9 mouse cellular contexts compared by ENCODE assay signal in the genomic region with DNA sequence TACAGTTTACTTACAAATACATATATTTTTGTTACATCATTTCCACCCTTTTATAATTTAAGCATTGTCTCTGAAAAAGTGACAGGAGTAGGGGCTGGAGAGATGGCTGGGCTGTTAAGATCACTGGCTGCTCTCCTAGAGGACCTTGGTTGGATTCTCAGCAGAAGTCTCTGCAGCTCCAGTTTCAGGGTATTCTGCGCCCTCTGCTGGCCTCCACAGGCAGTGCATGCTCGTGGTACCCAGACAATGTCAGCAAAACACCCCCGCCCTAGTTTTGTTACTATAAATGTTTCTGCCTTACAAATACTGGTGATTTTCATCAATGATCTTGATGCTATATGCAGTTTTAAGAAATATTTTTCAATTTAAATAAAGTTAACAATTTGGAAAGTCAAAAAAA.
DNase-seq lines count a peak whose midpoint lies in the region; ATAC-seq and TF ChIP-seq lines count a peak whose summit lies in the region.
"Had no signal": no experiment of that assay in that cellular context is flagged by ENCODE, and none has a peak within 500 bp of the region (broad histone marks: within the 10 kb centered on the region; RNA-seq: fewer than 3 reads in every experiment).

No protein-coding gene starts in this region.

- H3K4me3 ChIP-seq in layer of hippocampus, adult 2 months, result no peak overlapping the region
- H3K4me3 ChIP-seq in ES-Bruce4 (ENCODE audit: low read depth, low read length), result no peak overlapping the region
- no peak overlapping the region for H3K4me3 ChIP-seq in lung, postnatal 0 days (ENCODE audit: low read depth, low read length)
- H3K4me3 ChIP-seq in intestine, embryonic 16.5 days (ENCODE audit: low read length), result no peak overlapping the region
- H3K4me3 ChIP-seq: embryonic facial prominence, embryonic 15.5 days; limb, embryonic 12.5 days had no signal

- no peaks in the 10 kb centered on the region for H3K36me3 ChIP-seq in ES-Bruce4 (ENCODE audit: control insufficient read depth, insufficient read depth, low read length, poor library complexity, severe bottlenecking)
- H3K36me3 ChIP-seq in lung, postnatal 0 days (ENCODE audit: insufficient read depth, low read length), result no peaks in the 10 kb centered on the region
- H3K36me3 ChIP-seq in intestine, embryonic 16.5 days (ENCODE audit: control insufficient read depth, insufficient read depth, low read length), result no peaks in the 10 kb centered on the region
- H3K36me3 ChIP-seq: embryonic facial prominence, embryonic 15.5 days; limb, embryonic 12.5 days had no signal

- H3K4me2 ChIP-seq in lung, postnatal 0 days (replicated peaks; ENCODE audit: low read depth, low read length), result no peak overlapping the region
- H3K4me2 ChIP-seq in intestine, embryonic 16.5 days (ENCODE audit: low read depth, low read length), result no peak overlapping the region
- H3K4me2 ChIP-seq: embryonic facial prominence, embryonic 15.5 days; limb, embryonic 12.5 days had no signal

- WGBS in lung, postnatal 0 days, result 33% methylated on average over 3 of the region's 3 CpGs
- 47% methylated on average over 3 of the region's 3 CpGs for WGBS in intestine, embryonic 16.5 days

- TF ChIP-seq CTCF in layer of hippocampus, adult 2 months (conservative IDR thresholded peaks at IDR 0.05), result peak; percentile 66
- peak; percentile 79 for TF ChIP-seq CTCF in ES-Bruce4 (IDR thresholded peaks at IDR 0.05; ENCODE audit: low read depth, low read length)
- peak; percentile 65 for TF ChIP-seq CTCF in lung, postnatal 0 days (IDR thresholded peaks at IDR 0.05)

- no peak for TF ChIP-seq EP300 in ES-Bruce4 (IDR thresholded peaks at IDR 0.05; ENCODE audit: insufficient read depth, low read depth, low read length)
- no peak for TF ChIP-seq EP300 in lung, postnatal 0 days (IDR thresholded peaks at IDR 0.05)

- H3K9me3 ChIP-seq in ES-Bruce4 (replicated peaks; ENCODE audit: control insufficient read depth, insufficient read depth, low read length, poor library complexity, severe bottlenecking), result no peaks in the 10 kb centered on the region
- no peaks in the 10 kb centered on the region for H3K9me3 ChIP-seq in lung, postnatal 0 days (ENCODE audit: low read length)
- H3K9me3 ChIP-seq in intestine, embryonic 16.5 days (ENCODE audit: control insufficient read depth, low read length), result no peaks in the 10 kb centered on the region
- H3K9me3 ChIP-seq: embryonic facial prominence, embryonic 15.5 days had no signal

- ATAC-seq in lung, postnatal 0 days, result no peak
- ATAC-seq in intestine, embryonic 16.5 days, result no peak

- no peaks in the 10 kb centered on the region for H3K4me1 ChIP-seq in ES-Bruce4 (ENCODE audit: control insufficient read depth, insufficient read depth, low read length)
- H3K4me1 ChIP-seq in lung, postnatal 0 days (ENCODE audit: insufficient read depth, low read depth, low read length), result no peaks in the 10 kb centered on the region
- H3K4me1 ChIP-seq in intestine, embryonic 16.5 days (ENCODE audit: control insufficient read depth, insufficient read depth, low read length), result no peaks in the 10 kb centered on the region
- H3K4me1 ChIP-seq: limb, embryonic 12.5 days had no signal

- H3K27ac ChIP-seq in layer of hippocampus, adult 2 months, result no peak overlapping the region
- no peak overlapping the region for H3K27ac ChIP-seq in ES-Bruce4 (ENCODE audit: insufficient read depth, low read length)
- no peak overlapping the region for H3K27ac ChIP-seq in lung, postnatal 0 days (ENCODE audit: low read length)
- H3K27ac ChIP-seq in intestine, embryonic 16.5 days (ENCODE audit: low read length), result no peak overlapping the region
- H3K27ac ChIP-seq: limb, embryonic 12.5 days had no signal

- no peak overlapping the region for H3K9ac ChIP-seq in ES-Bruce4 (ENCODE audit: low read depth, poor library complexity, severe bottlenecking)
- H3K9ac ChIP-seq in lung, postnatal 0 days (replicated peaks; ENCODE audit: low read depth), result no peak overlapping the region
- H3K9ac ChIP-seq in intestine, embryonic 16.5 days (ENCODE audit: low read depth, low read length), result no peak overlapping the region
- H3K9ac ChIP-seq: embryonic facial prominence, embryonic 15.5 days; limb, embryonic 12.5 days had no signal

- H3K27me3 ChIP-seq in ES-Bruce4 (ENCODE audit: control insufficient read depth, insufficient read depth, low read length, poor library complexity, severe bottlenecking), result no peaks in the 10 kb centered on the region
- H3K27me3 ChIP-seq in lung, postnatal 0 days (replicated peaks; ENCODE audit: insufficient read depth, low read length), result no peaks in the 10 kb centered on the region
- H3K27me3 ChIP-seq in intestine, embryonic 16.5 days (replicated peaks; ENCODE audit: control insufficient read depth, insufficient read depth, low read length), result no peaks in the 10 kb centered on the region
- H3K27me3 ChIP-seq: embryonic facial prominence, embryonic 15.5 days; limb, embryonic 12.5 days had no signal

- no peak for DNase-seq in layer of hippocampus, adult 2 months (ENCODE audit: low spot score in 2 of 2)
- no peak for DNase-seq in layer of hippocampus, adult 11-12 months (ENCODE audit: low spot score)
- peak; percentile 32 to 44 for DNase-seq in adrenal gland, postnatal 36 days
- DNase-seq in lung, postnatal 0 days (ENCODE audit: low spot score), result no peak
- DNase-seq in thymus, postnatal 25 days, result peak; percentile 58

- no peak for TF ChIP-seq POLR2A in ES-Bruce4 (IDR thresholded peaks at IDR 0.05; ENCODE audit: insufficient read depth, low read length)

Comparison
In these comparisons a context has a peak if more than half of its experiments do, and no peak if none do; other contexts are left out.
1. DNase-seq: peak in adrenal gland, postnatal 36 days (2 of 2) and thymus, postnatal 25 days (single experiment); none in layer of hippocampus, adult 2 months (0 of 2), layer of hippocampus, adult 11-12 months (single experiment) and lung, postnatal 0 days (single experiment).
2. Peak in every context shown above with its lines, with median percentiles within 50 percentile points of each other: CTCF ChIP-seq.